Mouse (Mus musculus) layer of hippocampus, adult 18-20 months (tissue): ENCODE measurements around the gene Tbc1d5. TPM values are rescaled to one million over a fixed set of nuclear protein-coding genes. Genes with fewer than 3 reads are reported as not detected.

Experiments used
- DNase-seq, 2 experiments: peaks; one replicate each; pipeline ENCODE4 v3.0.0; 2022; ENCODE audit warnings: low spot score in 2 of 2
- total RNA-seq, 2 experiments: library from RNA; stranded (reverse); gene quantifications; 2 replicates each; pipeline ENCODE4 v1.2.3; 2021

The Tbc1d5 gene
- total RNA-seq, 2 experiments from 2014 or later = 25.5 to 27.6 TPM

DNA sequence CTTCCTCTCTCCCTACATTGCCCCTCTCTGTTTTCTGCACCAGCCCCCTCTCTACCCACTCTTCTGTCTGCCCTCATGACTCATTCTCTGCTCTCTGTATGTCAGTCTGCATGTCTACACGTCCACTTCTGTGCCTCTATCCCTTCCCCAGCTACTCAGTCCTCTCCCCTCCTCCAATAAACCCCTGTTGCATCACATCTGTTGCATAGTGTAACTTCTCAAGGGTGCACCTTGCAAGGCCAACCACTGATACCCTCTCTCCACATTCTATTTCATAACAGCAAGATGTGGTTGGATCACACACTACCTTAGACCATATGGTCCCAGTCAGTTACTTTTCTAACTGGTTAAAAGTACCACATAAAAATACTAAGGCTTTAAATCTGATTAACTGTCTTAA, 74.9 kb downstream of the Tbc1d5 start:
- no peak for DNase-seq

DNA sequence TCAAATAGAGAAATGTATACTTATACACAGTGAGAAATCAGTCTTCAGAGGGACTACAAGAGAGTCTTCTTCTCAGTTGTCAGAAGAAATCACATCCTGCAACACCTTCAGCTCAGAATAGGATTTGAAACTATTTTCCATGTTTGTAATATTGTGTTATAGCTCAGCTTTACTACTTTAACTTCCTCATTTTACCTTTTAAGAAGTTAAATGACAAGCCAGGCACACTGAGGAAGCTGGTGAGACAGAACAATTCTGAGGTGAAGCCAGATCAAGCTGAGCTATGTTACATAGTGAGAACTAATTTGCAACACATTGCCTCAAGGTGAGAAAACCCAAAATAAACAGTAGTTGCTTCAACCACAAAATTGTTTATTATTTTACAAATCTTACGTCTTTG, 135.3 kb downstream of the Tbc1d5 start:
- DNase-seq = no peak

DNA sequence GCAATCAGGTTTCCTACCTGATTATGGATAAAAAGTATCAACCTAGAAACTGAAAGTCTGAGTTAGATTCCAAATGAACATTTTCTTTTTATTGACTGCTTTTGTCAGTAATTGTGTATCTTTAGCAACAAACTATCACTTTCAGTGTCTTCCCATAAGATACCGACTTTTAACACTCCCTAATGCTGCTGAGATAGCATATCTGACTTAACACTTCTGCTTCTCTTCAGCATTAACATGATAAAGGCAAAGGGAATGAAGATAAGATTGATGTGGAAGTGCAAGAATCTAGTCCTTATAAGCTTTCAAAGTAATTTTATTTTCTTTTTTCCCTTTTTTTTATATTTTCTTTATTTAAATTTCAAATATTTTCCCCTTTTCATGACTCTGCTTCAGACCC, 138.3 kb downstream of the Tbc1d5 start:
- DNase-seq = no peak

DNA sequence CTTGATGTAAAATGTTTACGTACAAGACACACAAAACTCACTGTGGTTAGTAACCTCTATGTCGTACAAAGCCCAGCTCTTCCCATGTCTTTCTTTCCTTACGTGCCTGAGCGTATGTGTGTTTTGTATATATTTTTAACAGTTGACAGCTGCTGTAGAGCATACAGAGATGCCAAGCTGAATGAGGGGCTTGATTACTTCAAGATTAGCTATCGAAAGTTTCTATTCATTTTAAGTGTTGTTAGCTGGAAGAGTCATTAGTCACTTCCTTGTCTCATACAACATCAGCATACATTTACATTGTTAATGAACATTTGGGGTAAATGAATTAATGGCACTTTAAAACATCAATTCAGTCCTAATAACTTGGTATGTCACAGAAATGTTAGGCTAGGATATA, 155.9 kb downstream of the Tbc1d5 start:
- DNase-seq = no peak

- DNase-seq = no peak
Measured at GRCm38 (mm10) chr17:51016384-51016783, 162.8 kb downstream of the Tbc1d5 start.

DNA sequence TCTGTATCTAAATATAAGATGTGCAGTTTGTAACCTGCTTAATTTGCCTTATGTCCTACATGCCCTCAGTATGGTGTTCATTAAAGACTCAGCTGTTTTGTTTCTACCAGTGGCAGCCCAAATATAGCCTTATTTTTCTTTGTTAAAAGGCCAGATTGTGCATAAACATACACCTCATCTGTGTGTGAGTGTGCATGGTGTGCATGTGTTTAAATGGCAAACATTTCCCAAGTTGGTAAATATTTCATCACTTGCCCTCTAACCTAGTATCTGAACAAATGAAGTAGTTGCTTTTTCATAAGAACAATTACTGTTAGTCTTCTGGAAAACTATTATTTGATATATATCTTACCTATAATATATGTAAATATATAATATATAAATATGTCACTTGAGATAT, 165.2 kb downstream of the Tbc1d5 start:
- DNase-seq = no peak

DNA sequence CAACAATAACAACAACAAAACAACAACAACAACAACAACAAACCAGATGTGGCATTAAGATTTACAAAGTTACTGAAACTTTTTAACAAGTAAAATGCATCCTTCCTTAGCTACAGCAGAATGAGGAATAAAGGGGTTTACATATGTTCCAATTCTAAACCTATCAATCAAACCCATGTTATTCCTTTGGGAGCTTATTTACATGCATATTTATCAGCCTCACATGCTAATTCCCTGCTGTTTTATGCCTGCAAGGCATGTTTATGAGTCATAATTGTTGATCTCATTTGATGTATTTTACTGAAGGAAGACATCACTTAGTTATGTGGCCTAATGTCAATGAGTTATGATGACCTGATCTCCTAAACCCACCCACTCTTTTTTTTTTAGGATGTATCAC, 176.0 kb downstream of the Tbc1d5 start:
- DNase-seq = no peak

DNA sequence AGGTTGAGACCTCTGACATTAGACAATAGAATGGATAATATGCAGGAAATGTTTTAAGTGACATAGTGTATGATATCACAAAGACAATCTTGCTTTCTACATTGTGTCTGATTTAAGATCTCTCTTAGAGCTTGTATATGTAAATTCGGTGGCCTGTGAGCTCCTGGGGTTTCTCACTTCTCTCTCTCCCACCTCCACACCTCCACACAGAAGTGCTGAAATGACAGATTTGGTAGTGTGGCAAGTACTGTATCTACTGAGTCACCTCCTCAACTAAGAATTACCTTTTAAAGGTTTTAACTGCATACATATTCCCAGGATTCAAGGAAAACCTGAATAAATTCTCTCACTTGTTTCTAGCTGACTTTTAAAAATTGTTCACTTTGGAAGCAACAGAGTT, 180.9 kb downstream of the Tbc1d5 start:
- DNase-seq = no peak

- no peak for DNase-seq
Measured at GRCm38 (mm10) chr17:50993294-50993993, 185.7 kb downstream of the Tbc1d5 start.

GRCm38 (mm10) chr17:50990770-50991405, 188.3 kb downstream of the Tbc1d5 start:
- DNase-seq = no peak

DNA sequence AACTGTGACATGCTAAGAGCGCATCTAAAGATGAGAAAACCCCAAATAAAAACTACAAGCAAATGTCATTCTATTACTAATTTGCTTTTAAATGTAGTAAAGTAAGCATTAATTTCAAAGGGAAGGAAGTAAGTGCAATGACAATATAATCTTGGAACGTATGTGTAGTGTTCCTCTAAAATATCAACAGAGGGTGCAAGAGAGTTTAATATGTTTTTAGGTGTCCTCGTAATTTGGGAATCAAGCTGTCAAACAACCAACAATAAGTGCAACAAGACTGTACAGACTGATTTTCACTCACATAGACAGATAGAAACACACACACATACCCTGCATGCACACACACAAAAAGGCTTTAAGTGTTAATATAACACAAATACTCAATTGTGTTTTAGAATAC, 191.2 kb downstream of the Tbc1d5 start:
- DNase-seq = no peak

DNA sequence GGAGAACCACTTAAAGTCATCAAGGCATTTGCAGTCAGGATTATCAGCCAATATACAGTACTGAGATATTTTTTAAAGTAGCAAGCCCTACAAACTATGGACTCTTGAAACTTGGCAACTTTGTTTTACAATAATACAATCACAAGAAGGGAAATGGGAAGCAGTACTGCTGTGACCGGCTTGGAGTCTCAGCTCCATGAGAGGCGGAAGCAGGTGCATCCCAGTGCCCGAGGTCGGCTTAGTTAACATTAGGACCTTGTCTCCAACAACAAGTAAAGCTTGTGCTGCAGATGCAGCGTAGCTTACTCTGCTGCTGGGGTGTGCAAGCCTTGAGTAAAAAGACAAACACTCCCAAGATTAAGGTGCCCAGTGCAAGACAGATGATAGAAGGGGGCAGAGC, 197.2 kb downstream of the Tbc1d5 start:
- no peak for DNase-seq

DNA sequence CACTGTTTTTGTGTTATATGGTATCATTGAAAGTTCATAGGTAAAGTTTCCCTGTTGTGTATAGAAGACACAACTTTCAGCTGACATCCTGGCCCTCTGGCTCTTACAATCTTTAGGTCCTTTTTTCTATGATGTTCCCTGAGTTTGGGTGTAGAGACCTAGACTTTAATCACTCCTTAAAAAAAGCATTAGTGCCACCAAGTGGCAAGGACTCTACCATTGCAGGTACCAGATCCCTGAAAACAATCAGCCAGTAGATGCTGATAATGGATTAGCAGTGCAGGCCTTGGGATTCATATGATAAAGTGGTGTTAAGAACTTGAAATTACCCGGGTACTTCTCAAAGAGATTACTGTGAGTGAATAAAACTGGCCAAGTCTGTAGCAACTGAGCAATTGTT, 207.0 kb downstream of the Tbc1d5 start:
- peak in 1 of 2 experiments; percentile 52 for DNase-seq

GRCm38 (mm10) chr17:50966147-50966546, 213.0 kb downstream of the Tbc1d5 start:
- DNase-seq = no peak

DNA sequence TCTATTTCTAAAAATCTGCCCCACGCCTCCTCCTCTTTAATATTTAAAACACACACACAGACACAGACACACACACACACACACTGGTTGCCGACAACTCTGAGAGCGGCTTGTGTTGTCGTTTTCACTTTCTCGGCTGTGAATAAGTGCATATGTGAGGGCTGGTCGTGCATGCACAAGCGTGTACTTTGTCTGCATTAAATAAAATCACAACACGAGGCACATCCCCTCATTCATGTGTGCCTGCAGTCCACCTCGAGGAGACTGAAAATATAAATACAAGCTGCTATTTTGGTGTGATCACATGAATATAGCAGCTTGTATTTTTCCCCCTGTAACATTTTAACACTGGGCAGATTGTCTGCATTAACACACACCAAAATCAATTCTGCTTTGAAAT, 224.8 kb downstream of the Tbc1d5 start:
- DNase-seq = peak in 1 of 2 experiments; percentile 20

DNA sequence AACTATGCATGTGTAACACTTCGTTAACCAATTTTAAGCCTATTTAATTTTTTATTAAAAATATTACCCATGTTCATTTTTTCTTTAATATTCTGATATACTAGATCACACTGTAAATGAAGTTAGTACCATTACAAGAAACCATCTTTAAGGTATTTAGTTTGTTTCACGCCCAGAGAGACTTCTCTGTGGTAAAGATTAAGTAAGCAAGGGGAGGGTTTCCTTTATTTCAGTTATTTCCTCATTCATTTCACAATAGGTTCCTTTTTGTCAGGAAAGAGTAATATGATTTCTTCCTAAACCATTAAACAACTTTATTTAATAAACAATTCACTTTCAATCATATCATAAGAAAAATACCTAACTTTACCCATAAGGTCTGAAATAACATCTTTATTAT, 256.8 kb downstream of the Tbc1d5 start:
- DNase-seq = no peak

- no peak for DNase-seq
Measured at GRCm38 (mm10) chr17:50915216-50915615, 263.9 kb downstream of the Tbc1d5 start.

- no peak for DNase-seq
Measured at GRCm38 (mm10) chr17:50908568-50909335, 270.4 kb downstream of the Tbc1d5 start.

GRCm38 (mm10) chr17:50908160-50908559, 271.0 kb downstream of the Tbc1d5 start:
- no peak for DNase-seq

DNA sequence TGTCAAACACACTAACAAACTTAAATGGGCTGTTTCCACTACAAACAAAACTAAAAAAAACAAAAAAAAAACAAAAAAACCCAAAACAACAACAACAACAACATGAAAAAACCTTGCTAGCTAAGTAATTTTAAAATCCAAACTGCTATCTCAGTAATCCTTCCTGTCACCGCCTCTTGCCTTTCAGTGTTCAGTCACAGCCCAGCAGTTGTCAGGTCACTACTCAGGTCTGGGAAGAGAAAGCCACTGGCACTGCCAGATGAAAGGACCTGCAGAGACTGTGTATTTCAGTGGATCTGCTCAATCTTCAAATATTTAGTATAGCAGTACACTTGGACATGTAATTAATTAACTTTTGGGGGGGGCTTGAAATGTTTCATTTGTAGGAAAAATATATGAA, 272.5 kb downstream of the Tbc1d5 start:
- no peak for DNase-seq

DNA sequence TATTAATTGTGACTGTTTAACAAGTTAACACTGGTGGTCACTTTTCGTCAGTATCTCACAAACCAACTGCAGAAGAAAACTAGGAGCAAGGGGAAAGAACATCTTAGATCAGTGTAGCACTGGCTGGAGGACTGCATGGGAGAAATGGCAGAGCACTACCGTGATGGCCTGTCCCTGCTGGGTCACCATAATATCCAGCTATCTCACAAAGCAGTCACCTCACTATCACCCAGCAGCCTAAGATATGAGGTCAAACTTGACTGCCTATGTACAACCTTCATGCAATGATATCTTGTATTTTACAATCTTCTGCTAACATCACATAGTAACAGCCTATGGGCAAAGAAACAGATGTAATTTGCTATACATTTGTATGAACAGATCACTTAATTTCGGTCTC, 274.7 kb downstream of the Tbc1d5 start:
- no peak for DNase-seq

DNA sequence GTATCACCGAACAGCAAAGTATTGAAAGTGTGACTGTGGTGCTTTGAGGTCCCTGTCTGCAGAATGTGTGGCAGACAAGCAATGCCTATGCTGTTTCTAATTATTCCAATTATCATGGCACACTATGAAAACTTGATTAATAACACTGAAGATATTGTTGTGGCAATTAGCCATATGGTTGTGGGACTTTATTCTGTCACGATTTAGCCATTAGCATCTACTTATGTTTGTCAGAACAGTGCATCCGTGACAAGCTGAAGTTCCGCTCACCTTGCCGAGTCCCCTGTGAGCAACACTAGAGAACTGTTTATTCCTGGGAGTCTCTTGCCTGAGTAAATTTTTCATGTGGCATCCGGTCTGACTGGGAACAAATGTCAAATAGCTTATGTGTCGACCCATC, 281.3 kb downstream of the Tbc1d5 start:
- no peak for DNase-seq
